Mouse (Mus musculus): Measurements from ENCODE around the gene Col6a5.

Gene Col6a5

DNA sequence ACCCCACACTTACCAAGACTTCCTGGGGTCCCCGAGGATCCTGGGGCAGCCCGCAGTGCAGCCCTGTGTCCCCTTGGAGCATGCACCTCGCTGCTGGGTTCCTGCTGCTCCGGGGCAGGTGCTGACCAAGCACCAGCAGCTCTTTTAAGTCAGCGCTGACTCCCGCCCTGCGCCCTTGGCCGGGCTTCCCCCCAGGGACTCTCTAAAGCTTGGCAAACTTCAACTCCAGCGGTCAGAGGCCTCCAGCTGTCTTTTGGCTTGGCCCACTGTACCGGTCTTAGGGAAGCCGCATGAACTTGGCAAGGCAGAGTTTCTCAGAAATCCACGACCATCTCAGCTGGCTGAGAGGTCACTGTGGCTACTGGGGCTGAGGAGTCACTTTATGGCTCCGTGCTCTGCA, at the start of gene Col6a5:
Col6a5 (minus strand) TSS at position 111 of the 400 bp plus-strand sequence.
- no peak for DNase-seq (ENCODE audit: low read depth, low spot score)

DNA sequence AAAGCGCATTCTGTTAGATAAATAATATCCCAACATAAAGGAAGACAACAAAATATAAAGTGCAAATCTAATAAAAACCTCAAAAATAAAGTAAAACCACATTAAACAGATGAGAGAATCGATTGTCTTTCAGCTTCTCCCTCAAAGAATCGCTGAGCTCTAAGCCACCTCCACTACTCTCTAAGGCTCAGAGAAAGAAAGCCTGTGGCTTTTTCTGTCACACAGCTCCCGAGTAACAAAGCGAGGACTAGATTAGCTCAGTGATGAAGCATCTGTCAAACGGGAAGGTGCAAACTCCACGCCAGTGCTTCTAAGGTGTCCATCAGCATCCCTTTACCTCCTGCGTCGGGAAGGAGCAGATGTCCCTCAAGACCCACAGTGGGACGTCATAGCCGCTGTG, 37.5 kb upstream of the Col6a5 start:
- DNase-seq (ENCODE audit: low read depth, low spot score): no peak

DNA sequence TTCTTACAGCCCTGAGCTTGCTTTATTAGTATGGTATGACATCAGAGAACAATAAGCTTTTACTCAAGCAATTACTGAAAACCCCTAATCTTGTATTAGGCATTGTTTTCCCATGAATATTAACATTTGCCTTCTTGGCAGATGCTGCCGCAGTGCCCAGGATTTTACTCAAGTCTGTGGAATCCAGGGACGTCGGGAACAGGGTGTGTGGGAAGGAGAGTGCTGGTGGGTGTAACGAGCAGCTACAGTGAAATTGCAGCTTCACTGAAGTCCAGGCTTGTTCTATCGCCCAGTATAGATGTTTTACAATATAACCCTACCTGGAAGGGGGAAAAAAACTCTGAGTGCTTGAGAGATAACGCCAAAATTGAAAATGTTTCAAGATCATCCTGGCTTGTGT, 32.0 kb upstream of the Col6a5 start:
- DNase-seq (ENCODE audit: low read depth, low spot score): no peak

DNA sequence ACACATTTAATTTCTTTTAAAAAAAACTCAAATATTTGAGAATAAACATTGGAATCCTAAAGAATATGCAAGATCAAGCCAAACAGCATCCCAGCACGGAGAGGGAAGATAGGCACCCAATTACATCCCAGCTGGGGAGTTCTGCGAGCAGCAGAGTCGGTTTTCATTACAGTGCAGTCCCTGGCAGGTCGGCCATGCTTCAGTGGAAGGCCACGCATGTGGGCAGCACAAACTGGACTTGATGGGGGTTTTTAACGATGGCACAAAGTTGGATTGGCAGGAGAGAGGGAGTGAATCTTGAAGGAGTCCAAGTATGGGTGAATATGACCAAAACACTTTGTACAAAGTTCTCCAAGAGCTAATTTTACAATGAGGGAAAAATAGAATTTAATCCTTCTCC, 29.7 kb upstream of the Col6a5 start:
- no peak for DNase-seq (ENCODE audit: low read depth, low spot score)

DNA sequence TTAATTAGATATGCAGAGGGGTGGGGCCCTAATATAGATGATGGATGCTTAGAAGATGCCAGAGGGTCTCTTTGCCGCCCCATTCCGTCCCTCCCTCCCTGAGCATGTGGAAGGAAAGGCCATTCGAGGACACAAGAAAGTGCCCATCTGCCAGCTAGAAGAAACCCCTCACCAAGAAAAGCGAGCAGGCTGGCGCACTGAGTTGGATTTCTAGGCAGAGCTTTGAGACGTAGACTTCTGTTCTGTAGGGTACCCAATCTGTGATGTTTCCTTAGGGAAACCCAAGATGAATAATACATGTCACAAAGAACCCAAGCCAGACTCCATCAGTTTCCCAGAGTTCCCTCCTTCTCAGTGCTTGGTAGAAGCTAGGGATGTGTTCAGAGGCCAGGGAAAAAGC, 29.0 kb upstream of the Col6a5 start:
- DNase-seq (ENCODE audit: low read depth, low spot score): no peak

DNA sequence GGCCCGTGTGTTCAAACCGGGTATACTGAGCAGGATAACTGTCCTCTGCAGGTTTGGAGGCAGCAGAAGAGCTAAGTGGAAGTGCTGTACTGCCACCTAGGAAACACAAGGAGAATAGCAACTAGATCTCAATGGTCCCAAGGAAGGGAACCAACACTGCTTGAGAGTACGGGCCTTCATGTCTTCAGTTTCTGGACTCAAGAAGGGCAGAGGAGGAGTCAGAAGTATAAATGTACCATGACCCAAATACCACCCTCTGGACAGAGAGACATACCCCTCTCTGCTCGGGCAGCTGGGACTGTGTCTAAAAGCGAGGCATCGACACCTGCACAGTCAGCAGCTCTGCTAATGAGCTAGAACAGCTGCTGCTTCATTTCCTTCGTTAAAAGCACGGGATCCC, 27.7 kb upstream of the Col6a5 start:
- peak; percentile 3 for DNase-seq (ENCODE audit: low read depth, low spot score)

DNA sequence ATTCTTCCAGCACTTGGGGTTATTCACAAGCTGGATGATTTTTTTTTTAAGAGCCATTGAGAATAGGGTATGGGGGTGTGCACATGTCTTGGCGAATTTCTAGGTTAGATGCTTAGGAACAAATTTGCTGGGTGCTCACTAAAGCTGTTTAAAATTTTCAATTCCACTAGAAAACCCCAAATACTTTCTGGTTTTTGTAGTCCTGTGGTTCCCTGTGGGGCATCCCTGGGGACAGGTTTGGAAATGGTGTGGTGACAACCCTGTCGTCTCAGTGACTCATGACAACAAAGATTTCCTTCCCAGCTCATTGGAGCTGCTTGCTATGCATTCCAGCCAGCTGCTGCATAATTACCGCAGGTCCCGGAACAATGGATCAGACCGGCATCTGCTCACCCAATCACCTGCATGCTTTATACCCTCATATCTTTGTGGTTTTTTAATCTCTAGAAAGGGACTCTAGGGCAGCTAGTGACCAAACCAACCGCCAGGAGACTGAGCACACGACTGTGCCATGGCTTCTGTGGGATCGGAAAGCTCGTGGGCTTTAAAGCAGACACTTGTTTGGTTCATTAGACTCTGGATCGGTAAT, 24.6 kb upstream of the Col6a5 start:
- DNase-seq (ENCODE audit: low read depth, low spot score): no peak

DNA sequence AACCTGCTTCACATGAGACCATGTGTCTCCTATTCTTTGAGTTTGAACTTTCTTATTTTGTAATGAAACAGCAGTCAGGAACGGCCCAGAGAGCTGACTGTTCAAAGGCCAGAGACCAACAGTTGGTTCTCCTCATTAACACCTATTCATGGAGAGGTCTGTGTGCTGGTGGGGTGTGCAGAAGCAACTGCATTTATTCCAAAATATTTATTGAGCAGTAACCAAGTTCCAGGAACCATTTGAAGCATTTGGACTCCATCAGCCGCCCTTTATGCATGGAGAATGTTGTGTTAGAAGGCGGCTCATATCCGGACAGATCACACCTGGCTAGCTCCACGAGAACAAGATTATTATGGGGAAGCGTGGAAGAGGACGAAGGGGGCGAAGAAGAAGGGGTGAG, 18.0 kb upstream of the Col6a5 start:
- DNase-seq (ENCODE audit: low read depth, low spot score): no peak

DNA sequence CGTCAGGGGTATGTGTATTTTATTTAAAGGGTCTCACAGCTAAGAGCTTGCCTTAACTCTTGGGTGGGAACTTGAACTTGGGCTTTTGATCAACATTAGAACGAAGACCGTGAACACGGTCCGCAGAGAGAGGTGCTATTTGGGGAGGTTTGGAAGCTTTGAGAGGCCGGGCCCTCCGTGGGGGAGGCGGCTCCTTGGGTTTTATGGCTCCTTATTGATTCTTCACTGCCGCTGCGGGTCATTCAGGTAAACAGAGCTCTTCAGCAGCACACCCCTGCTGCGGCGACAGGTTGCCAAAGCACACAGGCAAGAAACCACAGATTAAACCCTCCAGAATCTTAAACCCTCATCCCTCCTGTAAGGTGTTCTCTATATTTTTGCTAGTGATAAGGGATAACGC, 16.4 kb upstream of the Col6a5 start:
- no peak for DNase-seq (ENCODE audit: low read depth, low spot score)

DNA sequence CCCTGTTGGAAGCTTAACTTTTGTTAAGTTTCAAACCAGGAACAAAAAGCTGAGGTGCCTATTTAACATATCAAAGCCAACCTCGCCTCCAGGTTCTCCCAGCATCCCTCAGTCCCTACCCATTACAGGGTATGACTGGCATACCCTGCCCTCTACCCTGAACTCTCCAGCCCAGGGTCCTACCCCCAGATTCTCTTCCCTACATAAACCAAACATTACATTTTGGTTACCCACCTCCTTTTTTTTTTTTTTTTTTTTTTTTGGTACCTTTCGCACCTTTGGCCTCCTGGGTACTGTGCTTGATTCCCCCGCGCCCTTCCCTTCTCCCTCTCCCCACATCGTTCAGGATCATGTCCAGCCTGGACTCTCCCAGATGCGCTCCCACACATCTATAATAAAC, 15.9 kb upstream of the Col6a5 start:
- DNase-seq (ENCODE audit: low read depth, low spot score): no peak

DNA sequence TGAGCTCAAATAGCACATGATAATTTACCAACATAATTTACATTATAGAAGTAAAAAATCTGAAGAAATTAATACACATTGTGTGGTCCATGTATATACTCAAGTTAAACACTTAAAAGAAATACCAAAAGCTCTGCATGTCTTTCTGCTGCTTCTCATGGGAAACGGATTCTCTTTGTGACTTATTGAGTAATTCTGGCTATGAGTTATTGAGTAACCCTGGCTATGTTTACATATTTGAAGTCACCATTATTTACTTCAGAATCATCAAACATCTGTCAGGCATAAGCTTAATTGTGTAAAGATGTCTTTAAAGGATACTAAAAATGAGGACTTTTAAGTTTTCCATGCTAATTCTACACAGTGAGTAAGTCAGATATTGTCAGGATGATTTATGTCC, 13.3 kb upstream of the Col6a5 start:
- no peak for DNase-seq (ENCODE audit: low read depth, low spot score)

DNA sequence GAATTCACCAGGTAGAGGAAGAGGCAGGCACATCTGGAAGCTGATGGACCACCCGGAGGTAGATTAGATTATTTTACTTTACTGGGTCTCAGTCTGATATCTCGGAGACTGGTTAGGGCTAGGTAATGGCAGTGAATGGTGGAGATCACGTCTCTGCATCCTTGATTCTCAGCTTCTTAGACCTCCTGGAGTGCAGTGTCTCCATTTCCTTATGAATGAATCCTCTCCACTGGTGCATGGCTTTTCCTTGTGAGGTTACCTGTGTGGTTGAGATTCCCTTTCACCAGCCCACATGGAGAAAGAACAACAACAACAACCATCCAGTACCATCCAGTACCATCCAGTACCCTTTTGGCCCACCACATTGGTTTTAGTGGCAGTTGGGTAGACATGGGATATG, 11.6 kb upstream of the Col6a5 start:
- no peak for DNase-seq (ENCODE audit: low read depth, low spot score)

DNA sequence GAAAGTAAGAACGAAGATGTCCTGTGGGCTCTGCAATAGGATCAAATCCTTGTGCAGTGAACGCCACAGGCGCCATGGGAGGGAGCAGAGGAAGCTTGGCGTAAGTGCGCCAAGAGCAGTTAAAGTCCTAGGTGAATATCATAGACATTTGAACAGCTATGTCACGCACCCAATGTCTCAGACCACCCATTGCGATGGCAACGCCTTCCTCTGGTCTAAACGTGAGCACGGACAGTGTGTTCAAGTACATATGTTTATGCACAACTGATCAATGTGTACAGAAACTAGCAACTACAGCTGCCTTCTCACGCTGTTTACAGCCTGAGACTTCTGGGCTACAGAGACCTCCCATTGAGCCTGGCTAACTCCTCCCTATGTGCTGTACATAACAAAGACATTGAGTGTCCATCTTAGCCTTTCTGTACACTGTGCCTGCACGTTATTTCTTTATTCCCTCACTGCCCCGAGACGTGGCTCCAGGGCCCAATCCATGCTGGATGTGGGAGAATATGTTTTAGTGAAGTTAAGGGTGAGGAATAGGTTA, 11.0 kb upstream of the Col6a5 start:
- DNase-seq (ENCODE audit: low read depth, low spot score): no peak

DNA sequence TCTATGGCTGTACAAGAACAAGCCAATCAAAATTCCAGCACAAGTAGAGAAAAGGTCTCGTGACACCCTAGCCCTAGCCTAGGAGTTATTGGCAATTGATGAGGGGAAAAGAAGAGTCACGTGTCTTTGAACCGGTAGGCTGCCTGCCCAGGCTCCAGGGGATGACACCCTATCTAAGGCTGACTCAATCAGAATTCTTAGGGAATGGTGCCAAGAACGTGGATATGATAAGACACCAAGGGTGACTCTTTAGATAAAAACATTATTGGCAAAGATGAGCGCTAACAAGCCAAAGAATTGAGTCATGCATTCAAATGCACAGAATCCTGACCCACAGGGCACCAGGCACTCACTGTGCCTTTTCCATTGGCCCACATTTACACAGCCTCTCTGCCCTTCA, 10.5 kb upstream of the Col6a5 start:
- no peak for DNase-seq (ENCODE audit: low read depth, low spot score)

DNA sequence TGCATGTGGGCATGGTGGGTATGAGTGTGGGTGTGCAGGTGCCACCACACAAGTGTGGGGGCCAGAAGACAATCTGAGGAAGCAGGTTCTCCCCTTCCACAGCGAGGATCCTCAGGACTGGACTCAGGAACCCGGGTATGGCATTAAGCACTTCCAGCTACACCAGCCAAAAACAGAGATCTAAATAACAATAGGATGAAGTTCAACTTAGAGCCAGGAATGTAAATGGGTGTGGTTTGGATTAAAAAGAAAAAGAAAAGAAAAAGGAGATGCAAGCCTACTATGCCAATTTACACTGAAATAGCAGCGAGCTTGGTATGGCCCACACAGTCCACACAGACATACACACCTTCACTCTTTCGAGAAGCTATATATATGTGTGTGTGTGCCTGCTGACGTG, 7.5 kb upstream of the Col6a5 start:
- DNase-seq (ENCODE audit: low read depth, low spot score): no peak

DNA sequence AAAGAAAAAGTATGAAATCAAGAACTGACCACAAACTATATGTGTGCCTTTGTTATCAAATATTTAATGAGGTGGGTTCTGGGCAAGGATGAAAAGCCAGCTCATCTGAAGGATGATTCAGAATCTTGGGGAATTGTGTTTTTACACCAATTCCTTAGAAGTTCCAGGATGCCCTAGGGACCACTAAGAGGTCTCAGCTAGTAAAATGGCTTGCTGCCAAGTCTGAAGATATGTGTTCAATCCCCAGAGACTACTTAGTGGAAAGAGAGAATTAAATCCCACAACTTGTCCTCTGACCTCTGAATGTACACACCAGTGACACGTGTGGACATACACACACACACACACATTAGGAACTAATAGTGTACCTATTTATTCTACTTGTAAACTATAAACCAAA, 1.3 kb downstream of the Col6a5 start:
- DNase-seq (ENCODE audit: low read depth, low spot score): no peak

DNA sequence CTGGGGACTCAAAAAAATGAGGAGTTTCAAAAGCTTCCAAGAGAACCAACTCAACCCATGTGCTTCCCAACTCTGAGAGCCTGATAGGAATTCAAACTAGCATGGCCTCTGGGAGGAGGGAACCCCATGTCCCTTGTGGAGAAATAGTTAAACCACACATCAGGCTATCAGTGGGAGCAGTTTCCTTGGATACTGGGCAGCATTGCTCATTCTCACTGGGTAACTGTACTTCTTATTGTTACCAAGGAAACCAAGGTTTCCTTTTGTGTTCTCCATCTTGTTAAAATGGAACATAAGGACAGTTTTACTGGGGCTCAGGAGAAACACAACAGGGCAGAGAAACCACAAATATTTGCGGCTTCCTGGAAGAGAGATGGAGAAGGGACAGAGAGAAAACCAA, 10.7 kb downstream of the Col6a5 start:
- DNase-seq (ENCODE audit: low read depth, low spot score): no peak

DNA sequence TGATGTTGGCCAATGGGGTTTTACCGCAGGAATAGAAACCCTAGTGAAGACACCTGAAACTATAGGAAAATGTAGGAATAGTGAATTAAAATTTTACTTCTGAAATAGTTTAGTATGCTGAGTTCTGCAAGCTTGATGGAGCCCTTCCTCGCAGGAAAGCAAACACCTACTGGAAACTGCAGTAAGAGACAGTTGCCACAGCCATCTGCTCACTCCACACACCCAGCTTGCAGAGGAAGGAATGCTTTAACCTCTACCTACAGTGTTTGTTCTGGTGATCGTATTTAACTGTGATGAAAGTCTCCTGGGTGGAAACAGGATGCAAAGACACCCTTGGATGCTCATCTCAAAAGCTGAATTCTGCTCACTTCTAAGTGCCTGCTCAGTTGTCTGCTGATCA, 12.9 kb downstream of the Col6a5 start:
- no peak for DNase-seq (ENCODE audit: low read depth, low spot score)

DNA sequence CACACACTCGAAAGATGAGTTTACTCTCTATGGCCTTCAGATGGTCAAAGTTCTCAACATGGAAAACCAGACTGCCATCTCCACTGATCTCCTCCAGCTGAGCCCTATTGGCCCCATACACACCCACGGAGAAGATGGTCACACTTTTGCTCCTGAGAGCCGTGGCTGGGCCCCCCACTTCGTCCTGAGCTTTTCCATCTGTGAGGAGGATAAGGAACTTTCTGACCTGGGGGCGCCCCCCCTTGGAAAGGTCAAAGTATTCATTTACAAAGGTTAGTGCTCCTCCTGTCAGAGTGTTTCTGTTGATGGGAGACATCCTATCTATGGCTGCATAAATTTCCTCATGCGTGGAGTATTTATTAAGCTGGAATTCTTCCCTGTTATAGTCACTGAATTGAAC, 26.6 kb downstream of the Col6a5 start:
- no peak for DNase-seq (ENCODE audit: low read depth, low spot score)

DNA sequence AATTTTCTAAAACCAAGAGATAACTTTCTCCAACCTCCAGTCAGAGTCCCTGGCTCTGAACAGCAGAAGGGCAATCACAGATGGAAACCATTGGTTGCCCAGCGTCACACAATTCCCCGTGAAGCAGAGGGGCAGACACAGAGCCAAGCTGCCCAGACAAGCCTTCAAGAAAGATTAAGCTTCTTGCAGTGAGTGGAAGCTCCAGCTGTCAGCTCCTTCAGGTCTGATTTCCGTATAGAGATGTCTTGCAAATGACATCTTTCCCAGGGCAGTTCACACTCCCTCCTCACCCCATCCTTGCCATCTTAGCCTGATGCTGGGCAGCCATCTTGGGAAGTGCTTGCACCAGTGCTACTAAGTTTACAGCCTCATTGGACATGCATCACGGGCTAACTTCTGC, 31.2 kb downstream of the Col6a5 start:
- DNase-seq (ENCODE audit: low read depth, low spot score): no peak

DNA sequence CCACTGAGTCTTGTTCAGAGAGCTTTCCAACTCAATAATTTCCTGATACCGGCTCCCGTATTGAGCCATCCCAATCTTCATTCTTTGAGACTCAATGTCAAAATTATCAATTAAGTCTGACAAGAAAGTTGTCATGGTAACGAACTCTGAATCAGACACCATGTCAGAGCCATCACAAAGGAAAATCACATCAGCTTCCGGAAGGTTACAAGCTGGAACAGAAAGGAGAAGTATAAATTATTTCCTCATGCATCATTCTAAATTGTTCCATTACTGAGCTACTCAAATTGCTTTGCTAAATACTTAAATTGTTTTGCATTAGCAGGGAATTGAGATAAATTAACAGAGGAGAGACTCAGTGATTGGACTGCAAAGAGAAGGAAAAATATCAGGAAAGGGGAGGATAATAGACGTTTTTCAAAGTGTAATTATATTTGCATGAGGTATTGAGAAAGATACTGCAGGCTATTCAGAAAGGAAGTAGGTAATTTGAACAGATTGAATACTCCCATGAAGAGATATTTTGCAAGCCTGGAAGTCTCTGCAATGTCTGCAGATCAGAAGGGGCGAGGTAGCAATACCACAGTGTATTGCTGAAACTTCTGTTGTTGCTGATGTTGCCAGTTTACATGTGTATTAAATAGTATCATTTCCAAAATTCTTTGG, 31.9 kb downstream of the Col6a5 start:
- no peak for DNase-seq (ENCODE audit: low read depth, low spot score)

DNA sequence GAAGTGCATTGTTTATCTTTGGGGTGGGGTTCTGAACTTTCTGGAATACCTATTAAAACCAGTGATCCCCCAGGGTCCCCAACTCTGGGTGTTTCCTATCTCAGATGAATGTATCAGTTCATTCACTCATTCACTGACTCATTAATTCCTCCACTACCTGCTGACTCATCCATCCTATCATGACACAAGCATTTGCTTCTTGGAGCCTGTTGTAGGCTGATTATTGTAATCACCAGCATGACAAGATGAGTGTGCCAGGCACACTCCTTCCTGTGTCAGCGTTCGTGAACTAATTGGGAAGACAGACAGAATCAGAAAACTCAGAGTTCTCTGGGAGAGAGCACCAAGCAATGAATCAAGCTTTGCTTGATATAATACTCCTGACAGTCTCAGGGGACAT, 36.8 kb downstream of the Col6a5 start:
- DNase-seq (ENCODE audit: low read depth, low spot score): no peak

DNA sequence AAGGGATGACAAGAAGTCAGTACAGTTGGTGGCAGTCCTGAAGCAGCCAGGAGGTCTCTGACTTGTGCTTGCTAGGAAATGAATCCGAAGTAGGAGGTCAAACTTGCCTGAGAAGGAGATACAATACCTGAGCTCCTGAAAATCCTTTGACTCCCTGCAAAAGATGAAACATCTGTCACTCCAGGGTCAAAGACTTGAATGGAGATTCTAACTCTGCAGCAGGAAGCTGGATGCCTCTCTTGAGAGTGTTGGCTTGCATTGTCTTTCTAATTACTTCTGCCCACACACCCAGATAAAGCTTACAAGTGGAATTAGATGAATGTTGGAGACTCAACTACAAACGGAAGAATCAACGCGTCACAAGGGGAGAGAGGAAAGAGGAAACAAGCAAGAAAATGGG, 45.3 kb downstream of the Col6a5 start:
- DNase-seq (ENCODE audit: low read depth, low spot score): no peak

DNA sequence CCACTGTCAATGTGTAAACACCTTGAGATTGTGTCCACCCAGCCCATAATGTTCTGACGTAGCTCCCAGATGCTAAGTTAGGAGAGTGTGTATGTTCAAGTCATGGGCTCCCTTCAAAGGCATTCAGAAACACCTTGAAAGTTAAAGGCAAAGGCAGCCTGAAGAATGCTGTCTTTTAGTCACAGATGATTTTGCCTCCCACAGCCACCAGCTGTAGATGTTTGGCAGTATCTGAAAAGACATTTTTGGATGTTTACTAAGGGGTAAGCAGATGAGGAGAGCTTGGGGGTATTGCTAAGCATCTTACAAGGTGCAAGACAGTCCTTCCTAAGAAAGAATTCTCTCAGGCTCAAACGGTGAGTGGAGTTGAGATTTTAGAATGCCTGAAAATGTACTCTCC, 50.3 kb downstream of the Col6a5 start:
- no peak for DNase-seq (ENCODE audit: low read depth, low spot score)
